Mouse (Mus musculus) lung, embryonic 14.5 days (tissue): ENCODE results near the gene Slc25a47. TPM values are rescaled to one million over a fixed set of nuclear protein-coding genes. Genes with fewer than 3 reads are reported as not detected.
A peak's percentile ranks its signal among the peaks of the same experiment; 100 is the strongest.

Experiments used
- ATAC-seq: fragments of 200-750 bp; cut with Nextera tagmentation; 2 replicates; pipeline ENCODE4 v1.8.0; 2017; ENCODE audit warnings: mild to moderate bottlenecking, moderate TSS enrichment, moderate library complexity; ENCODE audit not compliant: insufficient read depth
- DNase-seq: peaks from one replicate; pipeline ENCODE4 v3.0.0-alpha.2; 2015
- H3K27ac ChIP-seq: fragments of 300-500 bp; sonication (generic); 2 replicates; pipeline ENCODE4 v1.5.1; 2014; ENCODE audit warnings: low read depth, mild to moderate bottlenecking, moderate library complexity
- H3K27me3 ChIP-seq: fragments of 300-500 bp; sonication (generic); 2 replicates; pipeline ENCODE4 v1.6.1; 2014; ENCODE audit warnings: low read length, control low read depth; ENCODE audit not compliant: insufficient read depth
- H3K36me3 ChIP-seq: fragments of 300-500 bp; sonication (generic); 2 replicates; pipeline ENCODE4 v1.6.1; 2014; ENCODE audit warnings: control low read depth; ENCODE audit not compliant: insufficient read depth
- H3K4me1 ChIP-seq: fragments of 300-500 bp; sonication (generic); 2 replicates; pipeline ENCODE4 v1.6.1; 2014; ENCODE audit warnings: antibody characterized with exemption, control low read depth; ENCODE audit not compliant: insufficient read depth
- H3K4me2 ChIP-seq: fragments of 300-500 bp; sonication (generic); 2 replicates; pipeline ENCODE4 v1.6.1; 2014; ENCODE audit warnings: mild to moderate bottlenecking
- H3K4me3 ChIP-seq: fragments of 300-500 bp; sonication (generic); 2 replicates; pipeline ENCODE4 v1.5.1; 2014; ENCODE audit warnings: low read depth, low read length
- H3K9ac ChIP-seq: fragments of 300-500 bp; sonication (generic); 2 replicates; pipeline ENCODE4 v1.6.1; 2014
- H3K9me3 ChIP-seq: fragments of 300-500 bp; sonication (generic); 2 replicates; pipeline ENCODE4 v1.6.1; 2016; ENCODE audit warnings: low read depth, low read length, control low read depth
- CTCF ChIP-seq: IDR thresholded peaks from 2 replicates; pipeline ENCODE4 v1.5.1; 2016; ENCODE audit warnings: antibody characterized with exemption, low read depth
- WGBS: fragments of 180-500 bp; shearing (Covaris S2); extraction: QIAGEN DNeasy Blood & Tissue Kit; methylation state at CpG from one replicate; pipeline ENCODE4 v1.1.7; 2014; 5-methylcytosine and 5-hydroxymethylcytosine counted together
- microRNA counts: library from miRNA; unstranded; fragments of <30 nt; microRNA quantifications from one replicate; lab custom pipeline; 2016
- microRNA-seq: library from miRNA; unstranded; fragments of <30 nt; microRNA quantifications from one replicate; pipeline ENCODE4, GENCODE M21; 2016; ENCODE audit warnings: borderline number of aligned reads
- polyA plus RNA-seq: library from polyadenylated mRNA; unstranded; fragments of >200 nt; fragmentation: Nextera tagmentation; extraction: Ambion mirVana; gene quantifications from 2 replicates; pipeline ENCODE4 v1.2.1, GENCODE M21; 2014

The Slc25a47 gene
- polyA plus RNA-seq, 1 experiment from 2014 or later: 11.9 TPM

- no peak overlapping the region for H3K4me2 ChIP-seq
- no peak overlapping the region; the same call in 1 of the 2 replicates for H3K27ac ChIP-seq
- H3K4me3 ChIP-seq: no peak overlapping the region
- H3K4me1 ChIP-seq: peaks cover 4% of the 10 kb centered on the region; the same call in 1 of the 2 replicates
- DNase-seq (no peak), ATAC-seq (no peak)
- H3K27me3 ChIP-seq: no peaks in the 10 kb centered on the region
- no peaks in the 10 kb centered on the region for H3K9me3 ChIP-seq
- no peak for TF ChIP-seq CTCF
- no peaks in the 10 kb centered on the region for H3K36me3 ChIP-seq
- no peak overlapping the region for H3K9ac ChIP-seq
- 68% methylated on average over 12 of the region's 12 CpGs for WGBS
These were observed 70.6 kb downstream of the Slc25a47 start for GRCm38 (mm10) chr12:108906398-108906797.

MicroRNAs encoded within 50 kb of the gene (microRNA counts, 519-probe panel; counts per million panel counts)
- microRNA mmu-miR-345-3p (lab: Ali Mortazavi, UCI) (30.5 counts per million), microRNA mmu-miR-345-5p (lab: Ali Mortazavi, UCI) (2,468 counts per million, percentile 43 among the panel's probes with 10 or more counts)

Small RNA genes lying within 50 kb of the gene (microRNA-seq; reads per million reads assigned to microRNA genes)
- 148 reads per million, percentile 54 among the genes with 10 or more reads in this experiment for gene Mir345

Other genes starting within 250 kb of the Slc25a47 start
- gene Degs2, start 133.7 kb upstream of the Slc25a47 start, polyA plus RNA-seq: 1.1 and 2.7 TPM in 2 replicates
- 24.3 and 26.3 TPM in 2 replicates for gene Yy1, start 43.1 kb upstream of the Slc25a47 start, polyA plus RNA-seq
- 8.7 and 9.0 TPM in 2 replicates for gene Slc25a29, start 163 bp upstream of the Slc25a47 start, polyA plus RNA-seq
- 5.7 and 8.0 TPM in 2 replicates for gene Wdr25, start 57.6 kb downstream of the Slc25a47 start, polyA plus RNA-seq
- 94.9 and 101 TPM in 2 replicates for gene Wars, start 58.1 kb downstream of the Slc25a47 start, polyA plus RNA-seq
- gene Begain, start 232.2 kb downstream of the Slc25a47 start, polyA plus RNA-seq: 8.9 and 10.6 TPM in 2 replicates